Mouse (Mus musculus) layer of hippocampus, postnatal 14 days (tissue): ENCODE data around the gene Pld5. TPM values are rescaled to one million over a fixed set of nuclear protein-coding genes. Genes with fewer than 3 reads are reported as not detected.
"Not testable (repeated sequence)": the region's sequence is repeated elsewhere in the genome, so short reads cannot be mapped to it uniquely, and the experiment has no call there.

ENCODE experiments used
- DNase-seq, 2 experiments: peaks; one replicate each; pipeline ENCODE4 v3.0.0; 2021 to 2022; ENCODE audit warnings: low spot score in 2 of 2, mixed read lengths in 1 of 2
- total RNA-seq, 2 experiments: library from RNA; stranded (reverse); gene quantifications; 2 replicates each; pipeline ENCODE4 v1.2.3; 2021

Gene Pld5
- total RNA-seq, 2 experiments from 2014 or later, result 1.9 to 2.9 TPM

DNA sequence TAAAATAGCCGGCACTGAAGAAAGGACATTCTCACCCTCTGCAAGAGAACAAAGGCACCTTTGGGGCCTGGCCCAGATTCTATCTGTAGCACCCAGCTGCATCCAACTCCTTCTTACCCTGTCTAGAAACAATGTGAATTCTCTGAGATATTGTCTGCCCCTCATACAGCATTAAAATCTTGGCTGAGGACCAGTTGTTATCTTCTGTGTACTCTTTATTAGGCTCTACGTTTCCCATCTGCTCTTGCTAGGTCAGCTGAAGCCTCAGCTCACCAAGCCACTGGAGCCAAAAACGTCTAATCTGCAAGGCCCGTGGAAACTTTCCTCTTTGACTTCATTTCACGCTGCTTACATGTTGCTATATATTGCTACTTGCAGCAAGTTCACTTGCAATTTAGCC is 228.1 kb downstream of the Pld5 start:
- no peak for DNase-seq

DNA sequence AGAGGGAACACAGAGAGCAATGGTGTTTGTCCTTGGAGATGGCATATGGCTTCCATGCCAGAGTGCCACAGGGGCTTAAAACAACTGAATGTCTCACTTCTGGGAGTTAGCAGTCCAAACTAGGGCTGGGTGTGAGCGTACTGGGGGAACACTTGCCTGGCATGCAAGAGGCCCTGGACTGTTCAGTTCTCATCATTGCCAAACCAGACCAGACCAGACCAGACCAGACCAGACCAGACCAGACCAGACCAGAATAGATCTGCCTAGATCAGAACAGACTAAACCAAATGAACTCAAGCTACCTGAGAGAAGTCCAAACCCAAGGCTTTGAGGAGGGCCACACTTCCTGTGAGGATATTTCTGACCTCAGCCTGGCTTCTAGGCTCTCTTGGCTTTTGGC is 228.7 kb downstream of the Pld5 start:
- DNase-seq, result no peak

DNA sequence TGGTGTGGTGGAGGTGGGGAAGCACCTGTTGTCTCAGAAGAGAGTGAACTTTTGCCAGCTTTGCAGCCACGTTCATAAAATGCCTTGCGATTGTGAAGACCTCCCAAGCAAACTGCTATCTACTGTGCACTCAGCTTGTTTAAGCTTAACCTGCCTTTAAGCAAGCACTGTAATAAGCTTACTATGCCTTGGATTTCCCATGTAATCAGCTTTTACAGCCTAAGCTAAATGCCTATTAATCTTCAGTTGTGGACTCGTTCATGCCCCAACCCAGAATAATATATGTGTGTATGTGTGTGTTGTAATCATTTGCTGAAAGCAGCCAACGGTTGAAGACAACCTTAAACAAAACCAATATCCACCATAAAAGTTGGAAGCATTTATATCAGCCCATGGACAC is 232.1 kb downstream of the Pld5 start:
- no peak for DNase-seq

GRCm38 (mm10) chr1:176039923-176040322 is 235.2 kb downstream of the Pld5 start:
- DNase-seq, result no peak

GRCm38 (mm10) chr1:176036028-176036427 is 239.1 kb downstream of the Pld5 start:
- DNase-seq, result no peak

DNA sequence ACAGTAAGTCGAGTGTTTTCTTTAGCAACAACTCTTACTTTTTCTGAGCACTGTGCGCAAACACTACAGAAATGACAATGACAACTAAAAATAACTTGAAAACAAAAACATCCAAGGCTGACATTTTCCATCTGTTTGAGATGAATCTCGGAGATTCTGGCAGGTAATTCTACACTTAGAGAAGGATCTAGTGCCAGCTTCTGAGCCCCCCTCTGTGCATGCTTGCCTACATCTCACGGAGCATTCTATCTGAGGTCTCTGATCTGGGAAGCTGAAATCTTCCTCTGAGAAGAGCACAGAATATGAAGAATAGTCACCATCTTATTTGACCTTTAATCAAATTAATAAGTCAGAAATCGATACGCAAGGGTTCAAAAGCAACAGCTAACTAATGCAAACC is 240.4 kb downstream of the Pld5 start:
- DNase-seq, result no peak

GRCm38 (mm10) chr1:176033698-176034097 is 241.4 kb downstream of the Pld5 start:
- no peak for DNase-seq

- no peak for DNase-seq
Observed at GRCm38 (mm10) chr1:176029063-176029462, 246.0 kb downstream of the Pld5 start.

GRCm38 (mm10) chr1:176028397-176028796 is 246.7 kb downstream of the Pld5 start:
- no peak for DNase-seq

GRCm38 (mm10) chr1:176024501-176024900 is 250.6 kb downstream of the Pld5 start:
- no peak for DNase-seq

GRCm38 (mm10) chr1:176018523-176018922 is 256.6 kb downstream of the Pld5 start:
- DNase-seq, result no peak

DNA sequence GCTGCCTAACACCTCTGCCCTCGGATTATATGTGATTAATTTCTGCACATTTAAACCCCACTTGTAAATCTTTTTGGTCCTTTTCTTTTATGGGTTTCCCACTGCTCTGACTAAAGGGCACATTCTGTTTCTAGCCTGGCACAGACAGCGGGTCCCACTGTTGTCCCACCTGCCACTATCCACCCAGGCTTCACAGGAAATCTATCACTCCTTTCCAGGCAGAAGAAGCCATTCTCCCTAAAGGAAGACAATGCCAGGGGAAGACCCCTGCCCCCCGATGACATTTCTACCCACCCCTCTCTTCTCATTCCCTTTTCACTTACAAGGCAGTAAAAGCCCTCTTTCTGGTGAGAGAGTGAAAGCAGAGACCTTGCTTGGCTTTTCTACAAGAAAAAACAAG is 259.0 kb downstream of the Pld5 start:
- no peak for DNase-seq

- no peak for DNase-seq
Observed at GRCm38 (mm10) chr1:176013497-176014268, 261.4 kb downstream of the Pld5 start.

DNA sequence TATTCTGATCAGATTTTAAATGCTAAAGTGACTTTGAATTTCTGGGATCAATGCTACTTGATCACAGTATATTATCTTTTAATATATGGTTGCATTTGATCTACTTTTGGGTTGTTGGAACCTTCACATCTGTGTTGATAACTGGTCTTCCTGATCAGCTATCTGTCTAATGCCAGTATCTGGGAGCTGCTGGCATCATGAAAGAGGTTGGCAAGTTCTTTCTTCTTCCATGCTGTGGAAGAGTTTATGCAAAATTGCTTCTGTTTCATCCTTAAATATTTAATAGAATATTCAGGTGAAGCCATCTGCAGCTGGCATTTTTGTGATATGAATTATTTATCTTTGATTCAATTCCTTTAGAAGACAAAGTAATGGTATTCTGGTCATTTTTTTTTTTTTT is 263.6 kb downstream of the Pld5 start:
- no peak for DNase-seq

DNA sequence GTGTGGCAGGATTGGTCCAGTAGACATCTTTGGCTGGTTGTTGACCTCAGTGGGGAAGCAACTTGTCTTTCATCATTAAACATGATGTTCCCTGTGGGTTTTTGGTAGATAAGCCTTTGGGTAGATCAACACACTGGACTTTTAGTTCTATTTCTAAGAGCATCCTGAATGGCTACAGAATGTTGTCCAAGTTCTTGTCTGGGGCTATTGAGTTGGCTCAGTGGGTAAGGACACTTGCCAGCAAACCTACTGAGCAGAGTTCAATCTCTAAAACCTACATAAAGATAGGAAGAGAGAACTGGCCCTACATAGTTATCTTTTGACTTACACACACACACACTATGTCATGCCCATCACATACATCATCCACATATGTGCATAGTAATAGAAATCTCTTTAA is 264.0 kb downstream of the Pld5 start:
- no peak for DNase-seq

DNA sequence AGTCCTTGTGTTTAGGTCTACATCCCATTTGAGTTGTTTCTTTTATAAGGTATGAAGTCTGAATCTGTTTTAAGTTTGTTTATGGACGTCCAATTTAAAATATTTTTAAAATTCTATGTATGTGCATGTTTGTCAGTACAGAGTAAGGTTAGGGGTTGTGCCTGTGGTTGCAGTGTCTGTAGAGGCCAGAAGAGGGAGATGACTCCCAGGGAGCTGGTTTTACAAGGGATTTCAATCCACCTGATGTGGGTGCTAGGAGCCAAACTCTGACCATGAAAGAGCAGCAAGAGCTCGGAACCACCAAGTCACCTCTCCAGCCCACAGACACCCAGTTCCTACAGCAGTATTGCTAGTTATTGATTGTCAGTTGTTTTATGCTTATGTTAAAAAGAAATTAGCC is 266.7 kb downstream of the Pld5 start:
- no peak for DNase-seq

DNA sequence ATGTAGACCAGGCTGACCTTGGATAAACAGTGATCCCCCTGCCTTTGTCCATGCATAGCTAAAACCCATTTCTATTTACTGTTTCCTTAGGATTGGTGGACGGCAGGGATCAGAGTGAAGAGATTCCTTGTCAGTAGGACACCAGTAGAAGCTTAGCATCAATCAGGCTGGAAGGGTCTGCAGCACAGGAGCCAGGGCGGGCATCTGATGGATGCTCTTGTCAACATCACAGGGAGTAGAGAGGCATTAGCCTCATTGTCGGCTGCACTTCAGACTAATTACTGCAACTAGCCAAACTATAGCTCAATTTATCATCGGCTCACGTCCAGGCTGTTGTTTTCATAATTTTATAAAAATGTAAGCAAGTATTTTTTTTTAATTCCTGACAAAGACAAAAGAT is 274.5 kb downstream of the Pld5 start:
- DNase-seq, result no peak

DNA sequence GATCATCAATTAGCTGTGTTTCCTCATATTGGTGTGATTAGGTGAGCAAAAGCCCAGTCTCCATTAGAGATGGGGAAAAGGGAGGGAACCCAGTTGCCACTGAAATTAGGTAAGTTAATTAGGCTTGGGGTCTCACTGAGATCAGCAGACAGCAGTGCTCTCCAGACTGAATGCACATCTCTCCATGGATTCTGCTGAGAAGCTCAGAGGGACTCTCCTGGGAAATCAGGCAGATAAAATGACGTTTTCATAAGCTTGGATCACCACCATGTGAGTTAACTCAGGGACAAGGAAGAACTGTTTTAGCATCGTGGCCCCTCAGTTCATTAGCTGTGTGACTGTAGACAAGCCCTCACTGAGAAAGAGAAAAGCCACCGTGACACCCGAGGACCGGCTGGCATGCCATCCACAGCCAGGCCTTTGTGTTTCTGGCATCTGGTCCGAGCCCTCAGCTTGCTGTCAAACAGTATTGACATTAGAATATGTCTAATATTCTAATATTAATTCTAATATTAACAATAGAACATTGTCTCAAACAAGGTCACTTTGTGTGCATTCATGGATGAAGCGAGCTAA is 277.9 kb downstream of the Pld5 start:
- DNase-seq, result no peak

- no peak for DNase-seq
Observed at GRCm38 (mm10) chr1:175988912-175989311, 286.2 kb downstream of the Pld5 start.

- DNase-seq, result no peak
Observed at GRCm38 (mm10) chr1:175988448-175988847, 286.7 kb downstream of the Pld5 start.

- DNase-seq, result not testable (repeated sequence)
Observed at GRCm38 (mm10) chr1:175979014-175979413, 296.1 kb downstream of the Pld5 start, which contains the start of gene Rbm8a2. Gene Rbm8a2 (minus strand): TSS chr1:175979114.

DNA sequence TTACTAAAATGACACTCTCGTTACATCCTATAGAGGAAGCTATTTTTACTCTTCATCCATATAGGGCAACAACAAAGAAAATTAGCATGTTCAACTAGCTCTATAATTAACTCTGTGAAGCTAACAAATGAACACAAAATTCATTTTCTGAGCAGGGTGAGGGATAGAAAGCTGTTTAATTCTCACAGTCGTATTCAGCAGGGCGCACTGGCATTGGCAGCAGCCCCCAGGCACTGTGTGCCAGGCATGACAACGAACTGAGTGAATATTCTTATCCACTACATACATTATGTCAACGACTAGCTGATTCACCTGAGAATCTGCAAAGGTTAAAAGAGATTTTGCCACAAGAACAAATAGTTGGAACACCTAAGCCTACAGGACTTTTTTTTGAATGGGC is 304.4 kb downstream of the Pld5 start:
- peak in 1 of 2 experiments; percentile 40 for DNase-seq
